Mouse (Mus musculus): Measurements from ENCODE around the gene Sox18. TPM values are rescaled to one million over a fixed set of nuclear protein-coding genes. Genes with fewer than 3 reads are reported as not detected.

The Sox18 gene
- 84.1 and 84.8 TPM in 2 replicates for polyA plus RNA-seq (2015; fragmentation: Nextera tagmentation; extraction: Ambion mirVana)

- ATAC-seq (ENCODE audit: low read depth) = peak; percentile 64
- peak within 1 kb of the TSS; percentile 74 for H3K9ac ChIP-seq (ENCODE audit: low read length)
- no peaks in the 10 kb centered on the region for H3K36me3 ChIP-seq (ENCODE audit: control insufficient read depth, insufficient read depth, low read length)
- WGBS = under 1% methylated on average over 43 of the region's 43 CpGs
- peaks cover 21% of the 10 kb centered on the region; the same call in 1 of the 2 replicates for H3K4me1 ChIP-seq (replicated peaks; ENCODE audit: control insufficient read depth, insufficient read depth, low read length)
- peaks cover 46% of the 10 kb centered on the region for H3K27me3 ChIP-seq (ENCODE audit: control insufficient read depth, insufficient read depth, low read depth, low read length)
- H3K4me2 ChIP-seq (ENCODE audit: low read depth, low read length) = peak within 1 kb of the TSS; percentile 72
- H3K9me3 ChIP-seq (ENCODE audit: control insufficient read depth, low read length) = no peaks in the 10 kb centered on the region
- peak within 1 kb of the TSS; percentile 57 for H3K4me3 ChIP-seq (ENCODE audit: low read length)
- peak within 1 kb of the TSS; percentile 56 for H3K27ac ChIP-seq (ENCODE audit: low read length)
Observed at GRCm38 (mm10) chr2:181671326-181671725, at the start of gene Sox18. Sox18 (minus strand) TSS chr2:181671640.

- Histone ChIP-seq H3K36me3 (ENCODE audit: control insufficient read depth, insufficient read depth, low read length) (no peaks in the 10 kb centered on the region), H3K27me3 (ENCODE audit: control insufficient read depth, insufficient read depth, low read depth, low read length) (no peaks in the 10 kb centered on the region), H3K9me3 (ENCODE audit: control insufficient read depth, low read length) (no peaks in the 10 kb centered on the region), H3K4me1 (replicated peaks; ENCODE audit: control insufficient read depth, insufficient read depth, low read length) (no peaks in the 10 kb centered on the region), H3K4me2 (ENCODE audit: low read depth, low read length) (no peak overlapping the region), H3K9ac (ENCODE audit: low read length) (no peak overlapping the region), H3K4me3 (ENCODE audit: low read length) (no peak overlapping the region), H3K27ac (ENCODE audit: low read length) (no peak overlapping the region)
- ATAC-seq (ENCODE audit: low read depth) = no peak
Observed at GRCm38 (mm10) chr2:181721200-181721599, 49.8 kb upstream of the Sox18 start.

GRCm38 (mm10) chr2:181720061-181720460 is 48.6 kb upstream of the Sox18 start:
- Histone ChIP-seq H3K36me3 (ENCODE audit: control insufficient read depth, insufficient read depth, low read length) (no peaks in the 10 kb centered on the region), H3K9ac (ENCODE audit: low read length) (no peak overlapping the region), H3K9me3 (ENCODE audit: control insufficient read depth, low read length) (no peaks in the 10 kb centered on the region), H3K27me3 (ENCODE audit: control insufficient read depth, insufficient read depth, low read depth, low read length) (no peaks in the 10 kb centered on the region), H3K27ac (ENCODE audit: low read length) (no peak overlapping the region), H3K4me1 (replicated peaks; ENCODE audit: control insufficient read depth, insufficient read depth, low read length) (peaks cover under 1% of the 10 kb centered on the region), H3K4me2 (ENCODE audit: low read depth, low read length) (no peak overlapping the region), H3K4me3 (ENCODE audit: low read length) (no peak overlapping the region)
- WGBS = 29% methylated on average over 3 of the region's 3 CpGs
- ATAC-seq (ENCODE audit: low read depth) = no peak

- 39% methylated on average over 3 of the region's 3 CpGs for WGBS
- H3K27ac ChIP-seq (ENCODE audit: low read length) = no peak overlapping the region
- no peaks in the 10 kb centered on the region for H3K9me3 ChIP-seq (ENCODE audit: control insufficient read depth, low read length)
- peaks cover 3% of the 10 kb centered on the region for H3K4me1 ChIP-seq (replicated peaks; ENCODE audit: control insufficient read depth, insufficient read depth, low read length)
- H3K36me3 ChIP-seq (ENCODE audit: control insufficient read depth, insufficient read depth, low read length) = no peaks in the 10 kb centered on the region
- H3K4me3 ChIP-seq (ENCODE audit: low read length) = no peak overlapping the region
- ATAC-seq (ENCODE audit: low read depth) = no peak
- H3K9ac ChIP-seq (ENCODE audit: low read length) = no peak overlapping the region
- no peaks in the 10 kb centered on the region for H3K27me3 ChIP-seq (ENCODE audit: control insufficient read depth, insufficient read depth, low read depth, low read length)
- no peak overlapping the region for H3K4me2 ChIP-seq (ENCODE audit: low read depth, low read length)
Observed at GRCm38 (mm10) chr2:181716991-181717390, 45.6 kb upstream of the Sox18 start.

- H3K27me3 ChIP-seq (ENCODE audit: control insufficient read depth, insufficient read depth, low read depth, low read length) = no peaks in the 10 kb centered on the region
- H3K9me3 ChIP-seq (ENCODE audit: control insufficient read depth, low read length) = no peaks in the 10 kb centered on the region
- H3K4me1 ChIP-seq (replicated peaks; ENCODE audit: control insufficient read depth, insufficient read depth, low read length) = peaks cover 3% of the 10 kb centered on the region
- H3K27ac ChIP-seq (ENCODE audit: low read length) = no peak overlapping the region
- no peak overlapping the region for H3K4me2 ChIP-seq (ENCODE audit: low read depth, low read length)
- 60% methylated on average over 3 of the region's 3 CpGs for WGBS
- no peak overlapping the region for H3K9ac ChIP-seq (ENCODE audit: low read length)
- no peak overlapping the region for H3K4me3 ChIP-seq (ENCODE audit: low read length)
- no peaks in the 10 kb centered on the region for H3K36me3 ChIP-seq (ENCODE audit: control insufficient read depth, insufficient read depth, low read length)
- ATAC-seq (ENCODE audit: low read depth) = no peak
Observed at GRCm38 (mm10) chr2:181715382-181715781, 43.9 kb upstream of the Sox18 start.

- no peak within 1 kb of the TSS for H3K27ac ChIP-seq (ENCODE audit: low read length)
- no peaks in the 10 kb centered on the region for H3K27me3 ChIP-seq (ENCODE audit: control insufficient read depth, insufficient read depth, low read depth, low read length)
- peak within 1 kb of the TSS; percentile 32 for H3K4me2 ChIP-seq (ENCODE audit: low read depth, low read length)
- no peak within 1 kb of the TSS; the same call in 1 of the 2 replicates for H3K4me3 ChIP-seq (ENCODE audit: low read length)
- peaks cover 3% of the 10 kb centered on the region for H3K4me1 ChIP-seq (replicated peaks; ENCODE audit: control insufficient read depth, insufficient read depth, low read length)
- ATAC-seq (ENCODE audit: low read depth) = no peak
- peak within 1 kb of the TSS; percentile 15; the same call in 1 of the 2 replicates for H3K9ac ChIP-seq (ENCODE audit: low read length)
- H3K36me3 ChIP-seq (ENCODE audit: control insufficient read depth, insufficient read depth, low read length) = no peaks in the 10 kb centered on the region
- 3% methylated on average over 7 of the region's 7 CpGs for WGBS
- H3K9me3 ChIP-seq (ENCODE audit: control insufficient read depth, low read length) = no peaks in the 10 kb centered on the region
Observed at GRCm38 (mm10) chr2:181714903-181715326, 43.5 kb upstream of the Sox18 start, which contains the start of gene Oprl1. Oprl1 (plus strand) TSS chr2:181715016.

- no peaks in the 10 kb centered on the region for H3K36me3 ChIP-seq (ENCODE audit: control insufficient read depth, insufficient read depth, low read length)
- ATAC-seq (ENCODE audit: low read depth) = no peak
- H3K4me2 ChIP-seq (ENCODE audit: low read depth, low read length) = no peak overlapping the region
- H3K4me1 ChIP-seq (replicated peaks; ENCODE audit: control insufficient read depth, insufficient read depth, low read length) = peaks cover 3% of the 10 kb centered on the region
- 80% methylated on average over 1 of the region's 1 CpGs for WGBS
- H3K4me3 ChIP-seq (ENCODE audit: low read length) = no peak overlapping the region
- no peak overlapping the region for H3K9ac ChIP-seq (ENCODE audit: low read length)
- H3K27me3 ChIP-seq (ENCODE audit: control insufficient read depth, insufficient read depth, low read depth, low read length) = no peaks in the 10 kb centered on the region
- H3K27ac ChIP-seq (ENCODE audit: low read length) = no peak overlapping the region
- no peaks in the 10 kb centered on the region for H3K9me3 ChIP-seq (ENCODE audit: control insufficient read depth, low read length)
Observed at GRCm38 (mm10) chr2:181713749-181714148, 42.3 kb upstream of the Sox18 start.

- H3K27me3 ChIP-seq (ENCODE audit: control insufficient read depth, insufficient read depth, low read depth, low read length) = no peaks in the 10 kb centered on the region
- WGBS = 25% methylated on average over 3 of the region's 4 CpGs
- no peak for ATAC-seq (ENCODE audit: low read depth)
- no peak overlapping the region for H3K4me2 ChIP-seq (ENCODE audit: low read depth, low read length)
- H3K36me3 ChIP-seq (ENCODE audit: control insufficient read depth, insufficient read depth, low read length) = no peaks in the 10 kb centered on the region
- H3K9ac ChIP-seq (ENCODE audit: low read length) = no peak overlapping the region
- no peak overlapping the region for H3K4me3 ChIP-seq (ENCODE audit: low read length)
- no peaks in the 10 kb centered on the region for H3K9me3 ChIP-seq (ENCODE audit: control insufficient read depth, low read length)
- no peaks in the 10 kb centered on the region for H3K4me1 ChIP-seq (replicated peaks; ENCODE audit: control insufficient read depth, insufficient read depth, low read length)
- no peak overlapping the region for H3K27ac ChIP-seq (ENCODE audit: low read length)
Observed at GRCm38 (mm10) chr2:181706668-181707067, 35.2 kb upstream of the Sox18 start.

- Histone ChIP-seq H3K9ac (ENCODE audit: low read length) (no peak within 1 kb of the TSS), H3K4me1 (replicated peaks; ENCODE audit: control insufficient read depth, insufficient read depth, low read length) (no peaks in the 10 kb centered on the region; the same call in 1 of the 2 replicates), H3K9me3 (ENCODE audit: control insufficient read depth, low read length) (no peaks in the 10 kb centered on the region), H3K27me3 (ENCODE audit: control insufficient read depth, insufficient read depth, low read depth, low read length) (no peaks in the 10 kb centered on the region), H3K27ac (ENCODE audit: low read length) (no peak within 1 kb of the TSS), H3K36me3 (ENCODE audit: control insufficient read depth, insufficient read depth, low read length) (no peaks in the 10 kb centered on the region), H3K4me3 (ENCODE audit: low read length) (no peak within 1 kb of the TSS), H3K4me2 (ENCODE audit: low read depth, low read length) (no peak within 1 kb of the TSS)
- ATAC-seq (ENCODE audit: low read depth) = no peak
- WGBS = 47% methylated on average over 5 of the region's 5 CpGs
Observed at GRCm38 (mm10) chr2:181698241-181698640, 26.8 kb upstream of the Sox18 start, which contains the start of gene Lkaaear1. Lkaaear1 (minus strand) TSS chr2:181698442.
